Mouse (Mus musculus): ENCODE measurements around the gene Clec2g. TPM values are rescaled to one million over a fixed set of nuclear protein-coding genes. Genes with fewer than 3 reads are reported as not detected.
"Not testable (repeated sequence)": the region's sequence is repeated elsewhere in the genome, so short reads cannot be mapped to it uniquely, and the experiment has no call there.

Gene Clec2g
- total RNA-seq, 2 experiments from 2014 or later: 1.7 to 2.7 TPM

- not testable (repeated sequence) for DNase-seq (ENCODE audit: low spot score in 2 of 2)
Observed at GRCm38 (mm10) chr6:128970508-128971393, 36.6 kb downstream of the Clec2g start.

- no peak for DNase-seq (ENCODE audit: low spot score in 2 of 2)
Observed at GRCm38 (mm10) chr6:128971394-128972039, 37.3 kb downstream of the Clec2g start.

- DNase-seq (ENCODE audit: low spot score in 2 of 2): no peak
Observed at GRCm38 (mm10) chr6:128972156-128972555, 38.0 kb downstream of the Clec2g start.

DNA sequence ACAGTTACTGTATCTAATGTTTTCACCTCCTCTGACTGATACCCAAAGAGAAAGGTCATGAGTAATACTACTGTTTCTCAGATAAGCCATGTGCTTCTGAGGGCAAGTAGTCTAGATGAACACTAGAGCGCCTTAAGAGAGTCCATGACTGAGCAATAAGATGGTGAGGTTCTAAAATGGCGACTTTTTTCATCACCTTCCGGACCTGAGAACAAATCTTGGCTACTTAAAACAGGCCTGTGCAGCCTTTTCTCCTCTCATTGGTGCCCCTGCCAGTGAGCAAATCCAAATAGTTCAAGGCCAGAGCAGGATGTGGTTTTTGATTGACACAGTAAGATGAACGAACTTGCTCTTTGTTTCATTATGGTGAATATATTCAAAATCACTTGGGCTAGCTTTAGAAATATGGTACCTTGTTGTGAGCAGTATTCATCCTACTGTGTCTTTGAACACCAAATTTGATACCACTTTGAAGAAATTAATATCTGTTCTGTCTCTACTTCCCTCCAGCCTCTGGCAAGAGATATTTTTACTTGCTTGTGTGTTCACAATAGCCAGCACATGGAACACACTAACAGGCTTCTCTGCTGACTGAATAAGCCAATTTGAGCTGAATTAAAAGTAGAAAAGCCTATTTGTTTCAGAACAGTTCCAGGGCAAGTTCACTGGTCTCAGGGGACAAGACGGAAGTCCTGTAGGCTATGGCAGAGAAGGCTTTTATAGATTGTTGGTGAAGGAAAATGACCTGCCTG is 38.7 kb downstream of the Clec2g start:
- no peak for DNase-seq (ENCODE audit: low spot score in 2 of 2)

DNA sequence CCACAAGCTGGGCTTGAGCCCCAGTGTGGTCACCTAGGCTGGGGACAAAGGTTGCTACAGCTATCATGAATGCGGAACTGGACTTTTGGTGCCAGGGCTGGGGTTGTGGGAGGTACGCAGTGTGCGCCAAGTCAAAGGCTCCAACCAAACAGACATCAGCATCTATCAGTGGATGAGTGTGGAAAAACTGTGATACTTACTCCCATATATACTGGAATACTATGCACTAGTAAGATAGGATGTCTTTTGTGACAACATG is 39.2 kb downstream of the Clec2g start:
- DNase-seq (ENCODE audit: low spot score in 2 of 2): no peak

GRCm38 (mm10) chr6:128974850-128975249 is 40.7 kb downstream of the Clec2g start:
- DNase-seq (ENCODE audit: low spot score in 2 of 2): not testable (repeated sequence)

- DNase-seq (ENCODE audit: low spot score in 2 of 2): no peak
Observed at GRCm38 (mm10) chr6:128976194-128976593, 42.0 kb downstream of the Clec2g start.

DNA sequence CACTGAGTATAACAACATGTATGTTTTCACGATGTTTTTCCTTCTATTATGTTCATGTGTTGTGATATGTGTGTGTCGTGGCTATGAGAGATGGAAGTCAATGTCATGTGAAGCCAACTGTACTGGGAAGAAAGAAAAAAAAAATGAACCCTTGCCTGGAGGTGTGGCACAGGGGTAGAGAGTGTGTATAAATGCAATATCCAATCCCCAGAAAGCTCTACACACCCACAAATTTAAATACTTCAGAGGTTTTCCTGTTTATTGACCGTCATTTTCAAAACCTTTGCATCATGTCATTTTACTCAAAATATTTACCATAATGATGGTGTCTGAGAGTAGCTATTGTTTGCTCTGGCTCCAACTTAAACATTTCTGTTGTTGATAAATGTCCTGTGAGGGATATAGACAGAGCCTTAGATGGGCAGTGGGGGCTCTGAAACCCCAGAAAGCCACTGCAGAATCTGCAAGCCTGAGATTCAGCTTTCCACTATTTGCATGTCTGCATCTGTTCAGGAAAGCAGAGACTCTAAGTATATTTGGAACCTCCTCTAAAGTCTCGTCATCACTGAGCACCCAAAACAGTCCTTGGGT is 47.9 kb downstream of the Clec2g start:
- DNase-seq (ENCODE audit: low spot score in 2 of 2): not testable (repeated sequence)

DNA sequence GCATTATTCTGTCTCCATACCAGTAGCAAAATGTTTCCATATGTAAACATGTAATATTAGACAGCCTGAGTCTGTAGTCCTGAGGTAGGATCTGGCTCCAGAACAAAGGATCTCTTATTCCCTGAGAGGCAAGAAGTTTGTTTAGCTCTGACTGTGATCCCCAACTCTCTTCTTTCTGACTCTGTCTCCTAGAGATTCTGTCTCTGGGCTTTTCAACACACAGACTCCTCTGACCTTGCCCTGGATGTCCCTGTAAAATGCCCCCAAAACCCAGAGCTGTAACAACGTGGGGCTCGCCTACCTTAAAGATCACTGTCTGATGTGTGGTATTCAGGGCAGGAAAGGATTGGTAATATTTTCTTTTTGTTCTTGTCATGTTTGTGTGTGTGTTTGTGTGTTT is 58.2 kb downstream of the Clec2g start:
- no peak for DNase-seq (ENCODE audit: low spot score in 2 of 2)

GRCm38 (mm10) chr6:128992753-128993152 is 58.6 kb downstream of the Clec2g start:
- no peak for DNase-seq (ENCODE audit: low spot score in 2 of 2)

DNA sequence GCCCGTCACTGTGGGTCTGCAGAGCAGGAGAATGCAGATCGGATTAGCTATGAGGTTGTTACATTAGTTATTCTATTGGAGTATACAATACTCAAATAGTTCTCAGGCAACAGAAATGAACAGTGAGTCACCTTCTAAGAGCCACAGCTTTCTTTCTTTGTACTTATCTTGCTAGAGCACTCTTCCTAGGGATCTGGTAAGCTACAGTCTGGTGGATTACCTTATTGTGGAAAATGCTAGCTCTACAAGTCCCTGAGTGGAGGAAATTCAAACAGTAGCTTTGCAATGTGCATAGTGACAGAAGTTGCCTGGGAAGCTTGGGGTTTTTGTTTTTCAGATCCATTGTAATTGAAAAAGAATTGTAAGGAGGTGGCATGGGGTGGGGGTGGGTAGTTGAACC is 59.0 kb downstream of the Clec2g start:
- no peak for DNase-seq (ENCODE audit: low spot score in 2 of 2)

GRCm38 (mm10) chr6:128994336-128994735 is 60.2 kb downstream of the Clec2g start:
- no peak for DNase-seq (ENCODE audit: low spot score in 2 of 2)

DNA sequence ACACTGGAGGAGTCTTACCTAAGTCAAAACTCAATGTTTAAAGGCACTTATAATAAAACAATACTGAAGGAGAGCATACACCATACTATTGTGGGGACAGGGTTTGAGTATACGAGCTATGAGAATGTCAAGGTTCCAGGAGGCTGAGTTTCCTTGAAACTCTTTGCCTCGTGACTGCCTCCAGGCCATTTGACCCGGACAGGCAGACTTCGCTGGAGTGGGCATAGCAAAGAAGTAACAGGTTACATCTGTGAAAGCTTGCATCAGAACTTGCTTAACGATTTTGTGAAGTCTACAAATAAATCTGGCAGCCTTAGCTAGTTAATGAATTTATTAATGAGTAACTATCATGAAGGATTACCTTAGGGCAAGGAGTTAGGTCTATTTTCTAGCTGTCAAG is 60.6 kb downstream of the Clec2g start:
- DNase-seq (ENCODE audit: low spot score in 2 of 2): no peak

DNA sequence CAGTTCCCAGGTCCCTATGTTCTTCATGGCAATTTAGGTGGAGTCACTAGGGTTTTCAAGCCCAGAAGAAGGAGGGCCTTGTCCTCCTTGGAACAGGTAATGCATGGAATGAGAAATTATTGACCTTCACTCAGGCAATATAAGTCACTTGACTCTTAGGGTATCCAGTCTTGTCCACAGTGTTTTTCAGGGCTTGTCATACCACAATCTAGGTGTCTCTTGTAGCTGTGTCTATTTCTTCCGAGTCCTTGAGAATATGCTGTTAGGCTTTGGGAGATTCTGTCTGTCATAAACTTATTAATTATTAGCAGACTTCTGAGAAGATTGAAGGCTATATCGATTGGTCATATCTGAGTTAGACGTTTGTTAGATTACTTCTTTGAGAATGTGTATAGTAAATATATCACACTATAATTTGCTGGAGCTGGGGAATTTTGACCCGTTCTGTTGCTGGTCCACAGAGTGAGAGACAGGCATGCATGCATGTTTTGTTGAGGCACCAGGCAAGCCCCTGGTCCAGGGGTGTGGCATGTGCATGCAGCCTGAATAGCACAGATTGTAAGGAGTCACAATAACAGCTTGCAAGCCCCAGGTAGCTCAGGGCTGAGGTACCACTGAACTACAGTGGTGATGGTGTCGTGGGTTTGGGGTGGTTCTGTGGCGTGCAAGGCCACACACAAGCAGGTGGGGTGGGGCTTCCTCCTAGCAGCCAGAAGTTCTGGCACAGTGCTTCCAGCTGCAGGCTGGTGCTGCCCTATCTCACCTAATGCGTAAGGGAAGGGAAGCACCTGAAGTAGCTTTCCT is 61.3 kb downstream of the Clec2g start:
- DNase-seq (ENCODE audit: low spot score in 2 of 2): no peak

DNA sequence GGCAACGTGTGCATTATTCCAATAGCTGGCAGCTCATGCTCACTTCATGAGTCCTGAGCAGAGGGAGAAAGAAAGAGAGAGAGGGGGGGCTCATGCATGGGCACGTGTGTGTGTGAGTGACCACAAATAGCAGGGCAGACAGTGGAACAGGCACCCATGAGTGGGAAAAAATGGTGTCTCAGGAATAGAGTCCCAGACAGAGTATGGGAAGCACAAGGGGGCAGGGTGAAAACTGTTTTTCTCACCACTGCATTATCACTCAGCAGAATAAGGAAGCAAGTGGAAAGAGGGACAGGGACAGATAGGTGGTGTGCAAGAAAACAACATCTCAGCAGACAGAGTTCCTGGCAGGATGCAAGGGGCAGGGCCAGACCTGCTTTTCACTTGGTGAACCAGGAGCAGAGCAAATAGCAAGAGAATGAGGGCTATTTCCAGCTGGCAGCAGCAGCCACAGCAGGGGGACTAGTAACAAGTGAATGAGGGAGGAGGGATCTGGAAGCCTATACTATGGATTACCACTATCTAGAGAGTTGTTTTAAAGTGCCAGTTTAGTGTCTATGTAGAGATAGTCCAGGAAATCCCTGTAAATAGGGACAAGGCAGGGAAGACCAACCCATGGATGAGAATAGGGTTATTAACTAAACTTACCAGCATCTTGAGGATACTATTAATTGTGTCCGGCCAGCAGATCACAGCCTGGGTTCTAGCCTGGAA is 62.0 kb downstream of the Clec2g start:
- no peak for DNase-seq (ENCODE audit: low spot score in 2 of 2)

DNA sequence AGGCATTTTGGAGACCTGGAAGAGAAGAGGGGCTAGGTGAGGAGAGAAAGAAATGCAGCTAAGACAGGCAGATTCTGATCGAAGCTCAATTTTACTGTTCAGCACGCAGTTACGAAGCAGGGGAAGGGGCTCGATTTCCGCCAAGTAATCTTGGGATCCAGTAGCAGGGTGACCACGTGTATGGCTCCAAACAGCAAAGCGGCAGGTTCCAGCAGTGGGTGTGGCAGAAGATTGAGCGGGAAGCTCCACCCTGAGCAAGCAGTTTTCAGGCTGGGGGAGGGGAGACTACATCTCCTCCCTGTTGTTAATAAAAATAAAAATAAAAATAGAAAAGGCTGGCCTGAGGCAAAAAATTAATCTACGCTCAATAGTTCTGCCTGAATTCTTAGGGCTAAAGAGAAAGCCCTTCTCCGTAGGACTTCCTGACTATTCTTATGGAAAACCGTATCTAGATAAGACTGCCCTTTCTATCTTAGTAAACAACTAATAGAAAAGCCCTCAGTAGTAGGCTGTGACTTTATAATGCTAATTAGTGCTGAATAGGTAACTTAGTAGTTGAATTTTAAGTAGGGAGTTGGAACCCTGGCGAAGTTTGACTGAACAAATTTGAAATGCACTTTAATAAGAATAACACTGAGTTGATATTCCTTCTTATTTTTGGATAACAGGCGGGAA is 62.7 kb downstream of the Clec2g start:
- DNase-seq (ENCODE audit: low spot score in 2 of 2): no peak

GRCm38 (mm10) chr6:129001392-129001791 is 67.2 kb downstream of the Clec2g start:
- no peak for DNase-seq (ENCODE audit: low spot score in 2 of 2)

- DNase-seq (ENCODE audit: low spot score in 2 of 2): no peak
Observed at GRCm38 (mm10) chr6:129008552-129008951, 74.4 kb downstream of the Clec2g start.

- not testable (repeated sequence) for DNase-seq (ENCODE audit: low spot score in 2 of 2)
Observed at GRCm38 (mm10) chr6:129009846-129010504, 75.8 kb downstream of the Clec2g start.

Data from adrenal gland, postnatal 4 days (tissue).